Mouse (Mus musculus): Measurements from ENCODE around the gene Jpt1. TPM values are rescaled to one million over a fixed set of nuclear protein-coding genes. Genes with fewer than 3 reads are reported as not detected.
A peak's percentile ranks its signal among the peaks of the same experiment; 100 is the strongest.
"Not testable (repeated sequence)": the region's sequence is repeated elsewhere in the genome, so short reads cannot be mapped to it uniquely, and the experiment has no call there.

Gene Jpt1
- polyA plus RNA-seq, 1 experiment from 2014 or later: 1,616 TPM

DNA sequence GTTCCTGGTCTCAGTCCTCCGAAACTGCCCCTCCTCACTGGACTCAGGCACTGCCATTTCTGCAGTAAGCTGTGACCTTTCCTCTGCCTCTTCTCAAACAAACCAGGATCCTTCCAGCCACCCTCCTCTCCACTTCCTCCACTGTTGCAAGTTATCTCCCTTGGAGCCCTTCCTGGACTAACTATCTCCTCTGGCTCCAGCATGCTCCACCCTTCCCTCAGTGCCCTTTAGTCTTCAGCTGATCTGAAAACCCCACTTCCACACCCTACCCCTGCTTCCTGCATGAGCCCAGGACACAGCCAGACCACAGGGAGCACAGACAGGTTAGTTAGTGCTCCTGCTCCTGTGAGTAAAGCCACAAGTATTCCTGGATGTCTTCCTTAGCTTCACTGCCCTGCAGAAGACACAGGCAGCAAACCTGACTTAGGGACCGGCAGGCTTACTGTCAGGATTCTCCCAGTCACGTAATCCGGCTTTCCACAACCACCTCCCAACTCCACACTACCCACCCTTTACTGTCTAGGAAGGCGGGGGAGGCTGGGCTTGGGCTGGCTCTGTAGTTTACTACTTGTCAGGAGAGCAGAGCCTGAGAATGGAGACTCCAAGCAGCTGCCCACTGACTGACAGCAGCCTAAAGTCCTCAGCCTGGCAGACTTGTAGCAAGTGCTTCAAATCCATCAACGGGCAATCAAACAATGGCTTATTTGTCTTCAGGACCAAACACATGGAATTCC is 4.2 kb downstream of the Jpt1 start:
- Histone ChIP-seq H3K9ac (peak overlapping the region; percentile 11; the same call in 1 of the 2 replicates), H3K4me3 (peak overlapping the region; percentile 86), H3K4me1 (peaks cover 63% of the 10 kb centered on the region), H3K9me3 (no peaks in the 10 kb centered on the region), H3K36me3 (replicated peaks) (no peaks in the 10 kb centered on the region), H3K27me3 (replicated peaks) (no peaks in the 10 kb centered on the region), H3K4me2 (peak overlapping the region; percentile 69), H3K27ac (no peak overlapping the region)
- 28% methylated on average over 6 of the region's 6 CpGs for WGBS
- no peak for ATAC-seq (replicated peaks)

DNA sequence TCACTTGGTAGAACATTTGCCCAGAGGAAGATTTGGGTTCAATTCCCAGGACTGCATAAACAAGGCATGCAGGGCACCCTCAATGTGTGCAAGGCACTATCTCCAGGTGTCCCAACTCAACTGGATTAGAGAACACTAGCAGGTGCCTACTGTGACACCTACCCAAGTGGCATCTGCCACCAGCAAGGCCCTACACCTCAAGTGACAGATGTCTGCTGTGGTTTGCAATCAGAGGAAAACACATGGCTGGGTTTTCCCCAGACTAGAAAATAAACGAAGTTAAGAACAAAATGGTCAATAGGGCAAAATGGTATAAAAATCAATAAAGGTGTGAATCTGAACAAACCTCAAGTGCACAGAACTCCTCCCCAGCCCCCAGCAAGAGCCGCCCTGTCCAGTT is 6.1 kb downstream of the Jpt1 start:
- Histone ChIP-seq H3K9ac (no peak overlapping the region), H3K4me2 (no peak overlapping the region), H3K9me3 (no peaks in the 10 kb centered on the region), H3K36me3 (replicated peaks) (no peaks in the 10 kb centered on the region), H3K27ac (no peak overlapping the region), H3K27me3 (replicated peaks) (no peaks in the 10 kb centered on the region), H3K4me3 (no peak overlapping the region), H3K4me1 (peaks cover 75% of the 10 kb centered on the region)
- WGBS: 84% methylated on average over 2 of the region's 2 CpGs
- ATAC-seq (replicated peaks): no peak

DNA sequence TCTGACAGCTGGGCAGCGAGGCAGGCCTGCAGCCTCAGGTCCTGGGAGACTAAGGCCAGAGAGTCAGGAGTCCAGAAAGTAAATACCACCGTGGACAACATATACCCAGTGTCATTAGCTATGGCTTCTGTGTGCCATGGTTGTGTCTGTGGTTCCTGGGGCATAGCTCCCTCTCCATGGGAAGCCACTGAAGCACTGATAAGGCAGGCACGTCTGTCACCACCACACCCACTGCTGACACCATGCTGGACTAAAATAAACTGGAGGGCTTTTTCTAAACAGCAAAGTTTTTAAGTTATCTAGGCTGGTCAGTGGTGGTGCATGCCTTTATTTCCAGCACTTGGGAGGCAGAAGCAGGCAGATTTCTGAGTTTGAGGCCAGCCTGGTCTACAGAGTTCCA is 7.6 kb downstream of the Jpt1 start:
- Histone ChIP-seq H3K9me3 (no peaks in the 10 kb centered on the region), H3K4me3 (no peak overlapping the region), H3K36me3 (replicated peaks) (peaks cover 9% of the 10 kb centered on the region), H3K4me2 (no peak overlapping the region), H3K4me1 (peaks cover 70% of the 10 kb centered on the region), H3K27ac (no peak overlapping the region), H3K9ac (no peak overlapping the region), H3K27me3 (replicated peaks) (no peaks in the 10 kb centered on the region)
- 70% methylated on average over 3 of the region's 3 CpGs for WGBS
- ATAC-seq (replicated peaks): no peak

DNA sequence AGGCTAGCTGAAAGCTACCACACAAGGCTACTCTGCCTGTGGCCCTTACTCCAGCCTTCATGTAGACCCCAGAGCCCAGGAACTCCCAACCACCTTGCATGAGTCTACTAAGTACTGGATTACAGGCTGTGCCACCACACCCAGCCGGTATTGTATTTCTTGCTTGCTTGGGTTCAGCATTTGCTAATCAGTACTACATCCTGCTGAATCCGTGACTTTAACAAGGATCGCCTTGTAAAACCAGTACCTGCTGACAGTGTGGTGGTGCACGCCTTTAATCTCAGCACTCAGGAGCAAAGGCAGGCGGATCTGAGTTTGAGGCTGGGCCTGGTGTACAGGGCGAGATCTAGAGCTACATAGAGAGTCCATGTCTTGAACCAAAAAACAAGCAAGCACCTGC is 11.6 kb downstream of the Jpt1 start:
- Histone ChIP-seq H3K27me3 (replicated peaks) (no peaks in the 10 kb centered on the region), H3K4me2 (no peak overlapping the region), H3K36me3 (replicated peaks) (peaks cover 42% of the 10 kb centered on the region), H3K4me1 (peaks cover 36% of the 10 kb centered on the region), H3K9ac (no peak overlapping the region), H3K4me3 (no peak overlapping the region), H3K9me3 (no peaks in the 10 kb centered on the region), H3K27ac (no peak overlapping the region)
- 95% methylated on average over 6 of the region's 6 CpGs for WGBS
- no peak for ATAC-seq (replicated peaks)

DNA sequence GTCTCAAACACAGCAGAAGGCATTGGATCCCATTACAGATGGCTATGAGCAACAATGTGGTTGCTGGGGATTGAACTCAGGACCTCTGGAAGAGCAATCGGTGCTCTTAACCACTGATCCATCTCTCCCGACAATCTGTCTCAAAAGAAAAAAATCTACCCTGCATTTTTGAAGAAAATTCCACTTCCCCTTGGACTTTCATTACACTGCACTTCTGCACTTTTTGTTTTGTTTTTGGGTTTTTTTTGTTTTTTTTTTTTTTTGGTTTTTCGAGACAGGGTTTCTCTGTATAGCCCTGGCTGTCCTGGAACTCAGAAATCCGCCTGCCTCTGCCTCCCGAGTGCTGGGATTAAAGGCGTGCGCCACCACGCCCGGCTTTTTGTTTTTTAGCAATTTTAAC is 17.6 kb downstream of the Jpt1 start:
- H3K9me3 ChIP-seq; ATAC-seq (replicated peaks); H3K27me3 ChIP-seq (replicated peaks); H3K4me2 ChIP-seq; H3K4me1 ChIP-seq; H3K9ac ChIP-seq; H3K27ac ChIP-seq; H3K4me3 ChIP-seq: not testable (repeated sequence)
- 90% methylated on average over 9 of the region's 9 CpGs for WGBS
- H3K36me3 ChIP-seq (replicated peaks): peaks cover 40% of the 10 kb centered on the region

DNA sequence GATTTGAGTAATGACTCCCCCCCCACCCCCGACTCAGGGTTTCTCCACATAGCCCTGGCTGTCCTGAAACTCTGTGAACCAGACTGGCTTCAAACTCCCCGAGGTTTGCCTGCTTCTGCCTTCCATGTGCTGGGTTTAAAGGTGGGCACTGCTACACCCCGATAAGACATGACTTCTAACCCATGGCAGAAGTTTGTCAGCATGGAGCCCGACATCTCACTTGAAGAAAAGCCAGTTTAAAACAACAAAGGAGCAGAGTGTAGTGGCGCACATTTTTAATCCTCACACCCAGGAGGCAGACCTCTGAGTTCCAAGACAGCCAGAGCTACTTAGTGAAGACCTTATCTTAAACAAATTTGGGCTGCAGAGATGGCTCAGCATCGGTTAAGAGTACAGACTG is 21.8 kb downstream of the Jpt1 start:
- H3K9ac ChIP-seq: peak overlapping the region; percentile 68; the same call in 1 of the 2 replicates
- peaks cover 21% of the 10 kb centered on the region for H3K4me1 ChIP-seq
- WGBS: 30% methylated on average over 6 of the region's 6 CpGs
- peak overlapping the region; percentile 67 for H3K4me2 ChIP-seq
- no peak for ATAC-seq (replicated peaks)
- no peaks in the 10 kb centered on the region for H3K9me3 ChIP-seq
- peaks cover 9% of the 10 kb centered on the region; the same call in 1 of the 2 replicates for H3K36me3 ChIP-seq (replicated peaks)
- H3K27me3 ChIP-seq (replicated peaks): 0 out of 2 replicates have a peak, but pooled peaks cover 2% of the 10 kb centered on the region
- H3K4me3 ChIP-seq: peak overlapping the region; percentile 74
- H3K27ac ChIP-seq: peak overlapping the region; percentile 85; the same call in 1 of the 2 replicates

DNA sequence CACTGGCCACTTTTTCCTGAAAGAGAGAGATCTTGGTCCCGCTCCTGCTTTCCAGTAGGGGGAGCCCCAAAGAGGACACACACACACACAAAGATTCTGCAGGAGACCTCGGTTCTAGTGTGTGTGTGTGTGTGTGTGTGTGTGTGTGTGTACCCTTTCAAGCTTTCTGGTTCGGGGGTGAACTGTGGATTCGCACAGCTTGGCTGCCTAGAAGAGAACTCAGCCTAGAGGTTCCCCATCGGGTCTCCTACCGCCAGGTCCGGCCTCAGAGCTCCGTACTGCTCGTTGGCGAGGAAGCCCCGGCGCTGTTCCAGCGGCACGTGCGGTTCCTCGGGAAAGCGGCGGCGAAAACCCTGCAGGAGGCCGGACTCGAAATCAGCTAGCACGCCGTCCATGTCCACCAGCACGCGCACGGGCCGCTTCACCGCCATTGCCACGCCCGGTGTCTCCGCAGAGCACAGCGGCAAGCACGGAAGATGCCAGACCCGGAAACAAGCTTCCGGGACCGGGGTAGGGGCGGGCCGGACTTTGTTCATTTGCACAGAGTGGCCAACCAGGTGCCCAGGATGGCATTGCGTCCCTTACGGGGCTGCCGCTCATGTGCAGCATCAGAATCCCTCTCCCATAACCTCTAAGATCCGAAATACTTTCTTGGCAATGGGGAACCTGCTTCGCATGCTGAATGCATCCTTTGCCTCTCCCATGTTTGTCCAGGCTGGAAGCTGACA is 22.7 kb downstream of the Jpt1 start, which contains the start of gene Nt5c:
TSS of gene Nt5c (minus strand) at position 507 of the 728 bp plus-strand sequence.
- Histone ChIP-seq H3K4me2 (peak within 1 kb of the TSS; percentile 67), H3K9ac (peak within 1 kb of the TSS; percentile 68), H3K4me3 (peak within 1 kb of the TSS; percentile 74), H3K36me3 (replicated peaks) (0 out of 2 replicates have a peak, but pooled peaks cover 4% of the 10 kb centered on the region), H3K27me3 (replicated peaks) (0 out of 2 replicates have a peak, but pooled peaks cover 2% of the 10 kb centered on the region), H3K4me1 (peaks cover 21% of the 10 kb centered on the region), H3K27ac (peak within 1 kb of the TSS; percentile 85), H3K9me3 (no peaks in the 10 kb centered on the region)
- under 1% methylated on average over 43 of the region's 43 CpGs for WGBS
- peak; percentile 93 for ATAC-seq (replicated peaks)

DNA sequence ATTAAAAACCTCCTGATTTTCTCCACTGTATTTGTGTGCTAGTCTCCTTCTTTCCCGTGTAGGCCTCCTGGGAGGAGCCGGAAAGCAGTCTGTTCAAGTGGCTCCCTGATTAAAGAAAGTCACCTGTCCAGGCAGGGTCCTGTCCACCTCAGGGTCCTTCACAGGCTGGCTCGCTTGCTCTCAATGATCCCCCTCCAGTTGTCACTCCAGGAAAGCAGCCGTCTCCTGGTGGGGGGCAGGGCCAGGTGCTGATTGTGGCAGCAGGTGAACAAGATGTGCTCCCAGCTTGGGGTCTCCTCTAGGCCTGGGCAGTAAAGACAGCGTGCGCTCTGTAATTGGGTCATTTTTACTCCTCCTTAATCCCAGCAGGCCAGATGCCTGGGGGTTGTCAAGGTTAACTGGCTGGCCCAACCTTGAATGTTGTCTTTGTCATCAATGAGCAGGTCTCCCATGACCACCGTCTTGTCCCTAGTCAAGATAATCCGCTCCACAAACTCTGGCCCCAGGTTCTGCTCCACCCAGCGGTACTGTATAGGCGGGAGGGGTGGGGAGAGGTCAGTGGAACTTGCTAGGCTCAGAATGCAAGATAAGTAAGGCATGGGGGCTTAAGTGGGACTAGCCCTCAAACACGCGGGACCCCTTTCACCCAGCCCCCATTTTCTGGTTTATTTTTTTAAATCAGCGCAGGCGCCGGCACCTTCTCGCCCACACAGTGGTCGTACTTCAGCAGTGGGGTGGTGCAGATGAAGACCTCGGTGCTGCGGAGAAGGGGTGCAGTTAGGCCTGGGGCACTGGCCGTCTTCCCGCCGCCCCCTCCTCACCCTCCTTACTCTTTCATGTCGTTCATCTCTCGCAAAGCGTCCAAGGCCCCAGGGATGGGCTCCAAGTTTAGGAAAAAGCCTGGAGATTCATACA is 23.5 kb downstream of the Jpt1 start:
- Histone ChIP-seq H3K36me3 (replicated peaks) (0 out of 2 replicates have a peak, but pooled peaks cover 4% of the 10 kb centered on the region), H3K4me3 (peak overlapping the region; percentile 74), H3K9ac (peak overlapping the region; percentile 68), H3K4me1 (peaks cover 21% of the 10 kb centered on the region), H3K27me3 (replicated peaks) (0 out of 2 replicates have a peak, but pooled peaks cover 2% of the 10 kb centered on the region), H3K27ac (peak overlapping the region; percentile 85), H3K9me3 (no peaks in the 10 kb centered on the region), H3K4me2 (peak overlapping the region; percentile 67)
- 20% methylated on average over 25 of the region's 25 CpGs for WGBS
- ATAC-seq (replicated peaks): peak; percentile 59

DNA sequence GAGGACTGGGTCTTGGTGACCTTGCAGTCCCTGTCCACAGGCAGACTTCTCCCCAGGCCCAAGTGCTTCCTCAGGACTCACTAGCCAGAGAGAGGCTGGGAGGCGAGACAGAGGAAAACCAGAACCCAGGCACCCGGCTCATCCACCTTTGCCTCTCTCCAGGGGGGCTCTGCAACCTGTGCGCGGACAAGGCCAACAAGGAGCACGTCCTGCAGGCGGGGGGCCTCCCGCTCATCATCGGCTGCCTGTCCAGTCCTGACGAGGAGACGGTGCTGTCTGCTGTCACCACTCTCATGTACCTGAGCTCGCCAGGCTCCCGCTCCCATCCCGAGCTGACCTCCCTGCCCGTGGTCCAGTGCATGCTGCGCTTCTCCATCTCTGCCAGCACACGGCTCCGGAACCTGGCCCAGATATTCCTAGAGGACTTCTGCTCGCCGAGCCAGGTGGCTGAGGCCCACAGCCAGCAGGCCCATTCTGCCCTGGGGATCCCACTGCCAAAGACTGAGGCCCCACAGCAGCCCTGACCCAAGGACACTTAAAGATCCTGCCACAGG is 25.6 kb downstream of the Jpt1 start:
- Histone ChIP-seq H3K27me3 (replicated peaks) (no peaks in the 10 kb centered on the region), H3K4me1 (peaks cover 21% of the 10 kb centered on the region), H3K9me3 (no peaks in the 10 kb centered on the region), H3K9ac (no peak overlapping the region), H3K4me2 (no peak overlapping the region), H3K36me3 (replicated peaks) (0 out of 2 replicates have a peak, but pooled peaks cover 4% of the 10 kb centered on the region), H3K27ac (no peak overlapping the region), H3K4me3 (no peak overlapping the region)
- ATAC-seq (replicated peaks): no peak
- 89% methylated on average over 19 of the region's 19 CpGs for WGBS

DNA sequence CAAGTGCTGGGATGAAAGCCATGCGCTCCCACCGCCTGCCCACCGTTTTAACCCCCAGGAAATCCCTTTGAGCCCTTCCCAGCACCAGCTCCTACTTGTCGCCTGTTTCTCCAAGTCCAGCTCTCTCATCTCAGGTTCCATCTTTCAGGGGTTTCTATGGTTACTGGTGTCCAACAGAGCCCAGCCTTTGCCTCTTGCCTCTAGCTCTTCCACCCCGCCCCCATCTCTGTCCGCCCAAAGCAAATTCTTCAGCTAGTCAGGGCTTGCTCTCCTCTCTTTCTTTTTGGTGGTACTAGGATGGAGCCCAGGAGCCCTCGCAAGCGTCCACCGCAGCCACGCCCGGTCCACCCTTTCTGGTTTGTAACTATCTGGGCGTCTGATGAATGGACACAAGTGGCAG is 29.0 kb downstream of the Jpt1 start:
- H3K4me3 ChIP-seq: no peak overlapping the region
- H3K4me2 ChIP-seq: no peak overlapping the region
- H3K9me3 ChIP-seq: no peaks in the 10 kb centered on the region
- peaks cover 2% of the 10 kb centered on the region for H3K4me1 ChIP-seq
- ATAC-seq (replicated peaks): no peak
- H3K27me3 ChIP-seq (replicated peaks): no peaks in the 10 kb centered on the region
- 0 out of 2 replicates have a peak overlapping the region, but pooled peaks have one; percentile 8 for H3K27ac ChIP-seq
- H3K36me3 ChIP-seq (replicated peaks): 0 out of 2 replicates have a peak, but pooled peaks cover 7% of the 10 kb centered on the region
- no peak overlapping the region for H3K9ac ChIP-seq
- WGBS: 22% methylated on average over 12 of the region's 12 CpGs

DNA sequence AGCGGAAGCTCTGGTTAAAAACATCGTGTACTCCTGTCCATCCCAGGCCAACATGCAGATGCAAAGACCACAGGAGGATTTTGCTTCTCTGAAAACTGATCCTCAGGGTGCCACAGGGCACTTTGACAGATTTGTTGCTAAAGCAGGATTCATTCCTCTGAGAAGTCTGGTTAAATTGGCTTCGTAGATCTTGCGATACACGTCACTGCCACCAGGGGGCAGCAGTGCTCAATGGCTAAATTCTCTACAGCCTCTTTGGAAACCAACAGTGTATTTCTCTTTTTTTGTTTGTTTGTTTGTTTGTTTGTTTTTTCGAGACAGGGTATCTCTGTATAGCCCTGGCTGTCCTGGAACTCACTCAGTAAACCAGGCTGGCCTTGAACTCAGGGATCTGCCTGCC is 30.5 kb downstream of the Jpt1 start:
- no peaks in the 10 kb centered on the region for H3K4me1 ChIP-seq
- no peak overlapping the region for H3K4me3 ChIP-seq
- H3K36me3 ChIP-seq (replicated peaks): 0 out of 2 replicates have a peak, but pooled peaks cover 6% of the 10 kb centered on the region
- ATAC-seq (replicated peaks): no peak
- 18% methylated on average over 6 of the region's 6 CpGs for WGBS
- H3K9ac ChIP-seq: no peak overlapping the region
- no peaks in the 10 kb centered on the region for H3K27me3 ChIP-seq (replicated peaks)
- H3K9me3 ChIP-seq: no peaks in the 10 kb centered on the region
- H3K4me2 ChIP-seq: no peak overlapping the region
- no peak overlapping the region for H3K27ac ChIP-seq
